In the genomic region with DNA sequence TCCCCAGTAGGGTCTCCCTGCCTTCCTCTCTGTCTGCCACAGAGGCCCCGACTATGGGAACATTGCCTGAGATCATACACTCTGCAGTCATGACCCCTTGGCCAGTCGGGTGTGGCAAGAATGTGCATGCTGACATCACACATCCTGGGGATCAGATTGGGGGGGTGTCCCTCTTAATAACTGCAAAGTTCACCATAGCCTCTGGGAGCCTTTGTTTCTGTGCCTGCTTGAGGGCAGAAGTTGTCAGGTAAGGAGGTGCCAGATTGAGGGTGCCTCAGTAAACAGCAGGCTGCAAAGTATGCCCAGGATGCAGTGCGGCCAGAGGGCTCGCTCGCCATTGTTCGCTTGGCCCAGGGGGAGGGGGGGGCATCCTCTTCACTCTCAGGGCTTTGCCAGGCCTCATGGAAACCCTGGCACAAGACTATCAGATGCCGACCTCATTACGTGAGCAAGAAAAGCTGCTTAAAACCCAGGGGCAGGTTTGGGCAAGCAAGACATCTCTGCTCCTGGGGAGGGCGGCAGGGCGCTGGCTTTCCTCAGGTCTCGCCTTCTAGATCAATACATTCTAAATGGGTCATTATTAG, we compare ENCODE assay signal across 10 mouse cellular contexts. TPM values are rescaled to one million over a fixed set of nuclear protein-coding genes. Genes with fewer than 3 reads are reported as not detected.
A peak's percentile ranks its signal among the peaks of the same experiment; 100 is the strongest.
DNase-seq lines count a peak whose midpoint lies in the region; ATAC-seq and TF ChIP-seq lines count a peak whose summit lies in the region.
"Had no signal": no experiment of that assay in that cellular context is flagged by ENCODE, and none has a peak within 500 bp of the region (broad histone marks: within the 10 kb centered on the region; RNA-seq: fewer than 3 reads in every experiment).

No protein-coding gene starts in this region.

- DNase-seq in kidney, adult 11 months: peak; percentile 65
- peak; percentile 32 for DNase-seq in kidney, postnatal 0 days (ENCODE audit: low spot score)
- DNase-seq in lung, postnatal 4 days: peak; percentile 56 to 58
- no peak for DNase-seq in spleen, postnatal 36 days (ENCODE audit: low spot score in 2 of 2)
- DNase-seq in right cerebral cortex, postnatal 36 days (ENCODE audit: low spot score in 2 of 2): no peak
- DNase-seq: thymus, postnatal 4 days had no signal

- no peak overlapping the region for H3K9ac ChIP-seq in kidney, embryonic 14.5 days (ENCODE audit: low read depth, low read length)
- 0 out of 2 replicates have a peak overlapping the region, but pooled peaks have one; percentile 3 for H3K9ac ChIP-seq in embryonic facial prominence, embryonic 13.5 days
- H3K9ac ChIP-seq in kidney, postnatal 0 days (ENCODE audit: low read depth, low read length): 0 out of 2 replicates have a peak overlapping the region, but pooled peaks have one; percentile 5
- H3K9ac ChIP-seq: limb, embryonic 13.5 days had no signal

- H3K4me1 ChIP-seq in kidney, embryonic 14.5 days (ENCODE audit: control insufficient read depth, insufficient read depth, low read length): peaks cover 35% of the 10 kb centered on the region
- H3K4me1 ChIP-seq in embryonic facial prominence, embryonic 13.5 days: peaks cover 63% of the 10 kb centered on the region
- peaks cover 25% of the 10 kb centered on the region for H3K4me1 ChIP-seq in kidney, postnatal 0 days (replicated peaks; ENCODE audit: insufficient read depth, low read length)

- 63% methylated on average over 11 of the region's 11 CpGs for WGBS in kidney, embryonic 14.5 days
- 61% methylated on average over 11 of the region's 11 CpGs for WGBS in embryonic facial prominence, embryonic 13.5 days
- 56% methylated on average over 11 of the region's 11 CpGs for WGBS in kidney, postnatal 0 days

- no peak overlapping the region for H3K27ac ChIP-seq in kidney, embryonic 14.5 days (ENCODE audit: low read depth, low read length)
- H3K27ac ChIP-seq in embryonic facial prominence, embryonic 13.5 days: peak overlapping the region; percentile 85
- H3K27ac ChIP-seq in kidney, postnatal 0 days: peak overlapping the region; percentile 27; the same call in 1 of the 2 replicates

- TF ChIP-seq CTCF in kidney, postnatal 0 days (IDR thresholded peaks at IDR 0.05; ENCODE audit: low read depth): no peak

- H3K27me3 ChIP-seq in kidney, embryonic 14.5 days (ENCODE audit: control insufficient read depth, insufficient read depth, low read length): no peaks in the 10 kb centered on the region
- peaks cover 8% of the 10 kb centered on the region; the same call in 1 of the 2 replicates for H3K27me3 ChIP-seq in embryonic facial prominence, embryonic 13.5 days
- no peaks in the 10 kb centered on the region for H3K27me3 ChIP-seq in kidney, postnatal 0 days (ENCODE audit: insufficient read depth, low read length)

- ATAC-seq in kidney, embryonic 14.5 days (ENCODE audit: low FRiP score, low TSS enrichment): no peak
- ATAC-seq in embryonic facial prominence, embryonic 13.5 days (ENCODE audit: insufficient number of reproducible peaks, insufficient read depth, low FRiP score, low TSS enrichment, low read depth): no peak
- ATAC-seq in kidney, postnatal 0 days (replicated peaks; ENCODE audit: low FRiP score, low read depth): peak; percentile 27; the same call in 1 of the 2 replicates
- ATAC-seq: hindbrain, embryonic 16.5 days had no signal

- no peak overlapping the region for H3K4me3 ChIP-seq in kidney, embryonic 14.5 days (ENCODE audit: low read length)
- no peak overlapping the region for H3K4me3 ChIP-seq in embryonic facial prominence, embryonic 13.5 days
- H3K4me3 ChIP-seq in kidney, postnatal 0 days (replicated peaks; ENCODE audit: low read depth, low read length): no peak overlapping the region
- H3K4me3 ChIP-seq: limb, embryonic 13.5 days had no signal

- H3K4me2 ChIP-seq in kidney, embryonic 14.5 days (replicated peaks; ENCODE audit: low read depth, low read length): no peak overlapping the region
- no peak overlapping the region for H3K4me2 ChIP-seq in embryonic facial prominence, embryonic 13.5 days
- H3K4me2 ChIP-seq in kidney, postnatal 0 days (ENCODE audit: low read length): no peak overlapping the region
- H3K4me2 ChIP-seq: limb, embryonic 13.5 days had no signal

- H3K36me3 ChIP-seq in kidney, embryonic 14.5 days (ENCODE audit: control insufficient read depth, insufficient read depth, low read length): no peaks in the 10 kb centered on the region
- no peaks in the 10 kb centered on the region for H3K36me3 ChIP-seq in embryonic facial prominence, embryonic 13.5 days
- H3K36me3 ChIP-seq in kidney, postnatal 0 days (ENCODE audit: insufficient read depth, low read length): no peaks in the 10 kb centered on the region
- H3K36me3 ChIP-seq: limb, embryonic 13.5 days had no signal

- H3K9me3 ChIP-seq in kidney, embryonic 14.5 days (ENCODE audit: control insufficient read depth, low read length): no peaks in the 10 kb centered on the region
- no peaks in the 10 kb centered on the region for H3K9me3 ChIP-seq in embryonic facial prominence, embryonic 13.5 days
- H3K9me3 ChIP-seq in kidney, postnatal 0 days (replicated peaks; ENCODE audit: low read length): no peaks in the 10 kb centered on the region
- H3K9me3 ChIP-seq: limb, embryonic 13.5 days had no signal

RNA-seq across cellular contexts. Expression of a gene that starts 9.4 kb away (rescaled TPM):
- 12.8 and 18.6 TPM in 2 replicates for polyA plus RNA-seq in kidney, embryonic 14.5 days (2014; fragmentation: Nextera tagmentation; extraction: Ambion mirVana)
- 10.8 and 13.9 TPM in 2 replicates for polyA plus RNA-seq in embryonic facial prominence, embryonic 13.5 days (2015; fragmentation: Nextera tagmentation; extraction: Ambion mirVana)
- polyA plus RNA-seq in kidney, postnatal 0 days (2015; fragmentation: Nextera tagmentation; extraction: Ambion mirVana): 31.3 and 35.6 TPM in 2 replicates

RNA-seq across cellular contexts. Expression of a gene that starts 42.0 kb away (rescaled TPM):
- 42.6 and 64.5 TPM in 2 replicates for polyA plus RNA-seq in kidney, embryonic 14.5 days (2014; fragmentation: Nextera tagmentation; extraction: Ambion mirVana)
- polyA plus RNA-seq in embryonic facial prominence, embryonic 13.5 days (2015; fragmentation: Nextera tagmentation; extraction: Ambion mirVana): 88.4 and 94.6 TPM in 2 replicates
- polyA plus RNA-seq in kidney, postnatal 0 days (2015; fragmentation: Nextera tagmentation; extraction: Ambion mirVana): 65.0 and 70.3 TPM in 2 replicates

RNA-seq across cellular contexts. Expression of a gene that starts 58.7 kb away (rescaled TPM):
- 10.0 and 18.5 TPM in 2 replicates for polyA plus RNA-seq in kidney, embryonic 14.5 days (2014; fragmentation: Nextera tagmentation; extraction: Ambion mirVana)
- 19.6 and 19.8 TPM in 2 replicates for polyA plus RNA-seq in embryonic facial prominence, embryonic 13.5 days (2015; fragmentation: Nextera tagmentation; extraction: Ambion mirVana)
- 10.2 and 12.2 TPM in 2 replicates for polyA plus RNA-seq in kidney, postnatal 0 days (2015; fragmentation: Nextera tagmentation; extraction: Ambion mirVana)

Comparison
In these comparisons a context has a peak if more than half of its experiments do, and no peak if none do; other contexts are left out.
1. DNase-seq: peak in kidney, adult 11 months (single experiment), kidney, postnatal 0 days (single experiment) and lung, postnatal 4 days (2 of 2); none in spleen, postnatal 36 days (0 of 2) and right cerebral cortex, postnatal 36 days (0 of 2).